Mouse (Mus musculus) bone marrow macrophage, adult 2 months (primary cell): ENCODE results near the gene Gpr37l1.

Experiments used
- CTCF ChIP-seq: IDR thresholded peaks from 2 replicates; pipeline ENCODE4 v1.5.1; 2012; ENCODE audit warnings: low read depth, mild to moderate bottlenecking, low read length, moderate library complexity
- POLR2A ChIP-seq: IDR thresholded peaks from 2 replicates; pipeline ENCODE4 v1.6.1; 2012; ENCODE audit warnings: mild to moderate bottlenecking, low read depth, low read length, borderline replicate concordance

- TF ChIP-seq CTCF, result no peak
- TF ChIP-seq POLR2A, result no peak
Measured at GRCm38 (mm10) chr1:135183448-135183847, 16.0 kb upstream of the Gpr37l1 start.
